Mouse (Mus musculus) small intestine, adult 2 months (tissue): ENCODE data around the gene Olfr472.

Experiments
- CTCF ChIP-seq: fragments of 200-500 bp; IDR thresholded peaks from 2 replicates; pipeline ENCODE4 v1.5.1; 2012; ENCODE audit warnings: low read depth, mild to moderate bottlenecking, control low read depth, inconsistent platforms, low read length, moderate library complexity, mixed read lengths; ENCODE audit not compliant: insufficient replicate concordance, insufficient read length; ENCODE audit errors: extremely low read depth
- POLR2A ChIP-seq: fragments of 200-500 bp; IDR thresholded peaks from 2 replicates; pipeline ENCODE4 v1.6.1; 2012; ENCODE audit warnings: low read depth, mild to moderate bottlenecking, control low read depth, inconsistent platforms, low read length, moderate library complexity

GRCm38 (mm10) chr7:107954343-107954742 lies 56.6 kb downstream of the Olfr472 start, which contains the start of gene Olfr474:
- no peak for TF ChIP-seq POLR2A
- TF ChIP-seq CTCF: no peak
